Mouse (Mus musculus): ENCODE data around the gene Sat2. TPM values are rescaled to one million over a fixed set of nuclear protein-coding genes. Genes with fewer than 3 reads are reported as not detected.

Sat2 gene
- total and polyA plus RNA-seq, 3 experiments, result not detected

- Histone ChIP-seq H3K79me2 (replicated peaks; ENCODE audit: control insufficient read depth, extremely low read depth, insufficient read depth, poor library complexity, severe bottlenecking) (peaks cover 1% of the 10 kb centered on the region), H3K36me3 (replicated peaks in 1 of 2; ENCODE audit: control insufficient read depth in 1 of 2, insufficient read depth in 1 of 2, low read length in 1 of 2) (peaks cover 63 to 75% of the 10 kb centered on the region in 2 experiments), H3K4me3 (replicated peaks in 1 of 3; ENCODE audit: low read depth in 2 of 3, low read length in 2 of 3, poor library complexity in 1 of 3) (no peak overlapping the region), H3K9ac (ENCODE audit: insufficient read depth, low read depth) (no peak overlapping the region), H3K9me3 (replicated peaks; ENCODE audit: low read length) (no peaks in the 10 kb centered on the region), H3K27me3 (replicated peaks) (no peaks in the 10 kb centered on the region), H3K4me1 (ENCODE audit: control insufficient read depth in 1 of 2, insufficient read depth in 2 of 2) (no peaks in the 10 kb centered on the region; a peak in 1 of 4 replicates), H3K4me2 (ENCODE audit: insufficient read depth, low read depth, poor library complexity, severe bottlenecking) (no peak overlapping the region), H3K27ac (ENCODE audit: insufficient read depth, low read depth) (no peak overlapping the region)
- in situ Hi-C loops (cut with MboI; ENCODE audit: low pct_ligation_motif_present, low pct_unique_long_range_greater_than_20kb, low sequenced_read_pairs), result no loop called here
- dilution Hi-C loops (cut with MboI; ENCODE audit: extremely low pct_ligation_motif_present, extremely low pct_unique_long_range_greater_than_20kb, low sequenced_read_pairs), result no loop called here
- no peak for TF ChIP-seq BHLHE40 (IDR thresholded peaks at IDR 0.05; ENCODE audit: low read depth, low read length)
- 0 out of 2 replicates have a peak, but pooled peaks have one; percentile 13 for TF ChIP-seq POLR2A (IDR thresholded peaks at IDR 0.05; ENCODE audit: low read depth, low read length)
- no peak for DNase-seq (ENCODE audit: extremely low read depth)
Measured at GRCm38 (mm10) chr11:69591899-69592637, 29.8 kb upstream of the Sat2 start.

GRCm38 (mm10) chr11:69592799-69593198, 29.0 kb upstream of the Sat2 start:
- dilution Hi-C loops (cut with MboI; ENCODE audit: extremely low pct_ligation_motif_present, extremely low pct_unique_long_range_greater_than_20kb, low sequenced_read_pairs) (no loop called here), in situ Hi-C loops (cut with MboI; ENCODE audit: low pct_ligation_motif_present, low pct_unique_long_range_greater_than_20kb, low sequenced_read_pairs) (no loop called here)
- no peak for DNase-seq (ENCODE audit: extremely low read depth)
- TF ChIP-seq BHLHE40 (IDR thresholded peaks at IDR 0.05; ENCODE audit: low read depth, low read length) (no peak), CHD2 (IDR thresholded peaks at IDR 0.05; ENCODE audit: low read length) (no peak), IRF4 (IDR thresholded peaks at IDR 0.05; ENCODE audit: low read depth, low read length) (no peak), MXI1 (IDR thresholded peaks at IDR 0.05; ENCODE audit: low read depth, low read length) (no peak)
- Histone ChIP-seq H3K79me2 (replicated peaks; ENCODE audit: control insufficient read depth, extremely low read depth, insufficient read depth, poor library complexity, severe bottlenecking) (no peaks in the 10 kb centered on the region), H3K27me3 (replicated peaks) (no peaks in the 10 kb centered on the region), H3K36me3 (replicated peaks in 1 of 2; ENCODE audit: control insufficient read depth in 1 of 2, insufficient read depth in 1 of 2, low read length in 1 of 2) (peaks cover 56 to 67% of the 10 kb centered on the region in 2 experiments), H3K9ac (ENCODE audit: insufficient read depth, low read depth) (no peak overlapping the region), H3K27ac (ENCODE audit: insufficient read depth, low read depth) (no peak overlapping the region), H3K4me2 (ENCODE audit: insufficient read depth, low read depth, poor library complexity, severe bottlenecking) (no peak overlapping the region), H3K4me1 (ENCODE audit: control insufficient read depth in 1 of 2, insufficient read depth in 2 of 2) (no peaks in the 10 kb centered on the region), H3K4me3 (replicated peaks in 1 of 3; ENCODE audit: low read depth in 2 of 3, low read length in 2 of 3, poor library complexity in 1 of 3) (no peak overlapping the region), H3K9me3 (replicated peaks; ENCODE audit: low read length) (no peaks in the 10 kb centered on the region)

- H3K79me2 ChIP-seq (replicated peaks; ENCODE audit: control insufficient read depth, extremely low read depth, insufficient read depth, poor library complexity, severe bottlenecking), result no peaks in the 10 kb centered on the region
- TF ChIP-seq POLR2AphosphoS2 (IDR thresholded peaks at IDR 0.05; ENCODE audit: low read depth, low read length) (0 out of 2 replicates have a peak, but pooled peaks have one; percentile 58), SIN3A (IDR thresholded peaks at IDR 0.05; ENCODE audit: low read length) (no peak)
- in situ Hi-C loops (cut with MboI; ENCODE audit: low pct_ligation_motif_present, low pct_unique_long_range_greater_than_20kb, low sequenced_read_pairs), result no loop called here
- no peak overlapping the region for H3K4me2 ChIP-seq (ENCODE audit: insufficient read depth, low read depth, poor library complexity, severe bottlenecking)
- H3K27ac ChIP-seq (ENCODE audit: insufficient read depth, low read depth), result no peak overlapping the region
- H3K9me3 ChIP-seq (replicated peaks; ENCODE audit: low read length), result no peaks in the 10 kb centered on the region
- peaks cover 35 to 47% of the 10 kb centered on the region in 2 experiments for H3K36me3 ChIP-seq (replicated peaks in 1 of 2; ENCODE audit: control insufficient read depth in 1 of 2, insufficient read depth in 1 of 2, low read length in 1 of 2)
- no peak for DNase-seq (ENCODE audit: extremely low read depth)
- H3K27me3 ChIP-seq (replicated peaks), result no peaks in the 10 kb centered on the region
- dilution Hi-C loops (cut with MboI; ENCODE audit: extremely low pct_ligation_motif_present, extremely low pct_unique_long_range_greater_than_20kb, low sequenced_read_pairs), result no loop called here
- H3K4me1 ChIP-seq (ENCODE audit: control insufficient read depth in 1 of 2, insufficient read depth in 2 of 2), result no peaks in the 10 kb centered on the region
- no peak overlapping the region for H3K4me3 ChIP-seq (replicated peaks in 1 of 3; ENCODE audit: low read depth in 2 of 3, low read length in 2 of 3, poor library complexity in 1 of 3)
- no peak overlapping the region for H3K9ac ChIP-seq (ENCODE audit: insufficient read depth, low read depth)
Measured at GRCm38 (mm10) chr11:69594853-69595252, 27.0 kb upstream of the Sat2 start.

Measured in CH12.LX (cell line).